Mouse (Mus musculus) thymus, postnatal 14 days (tissue): ENCODE measurements around the gene Tmc3.

Experiments
- DNase-seq: peaks from one replicate; pipeline ENCODE4 v3.0.0; 2021

The Tmc3 gene

DNA sequence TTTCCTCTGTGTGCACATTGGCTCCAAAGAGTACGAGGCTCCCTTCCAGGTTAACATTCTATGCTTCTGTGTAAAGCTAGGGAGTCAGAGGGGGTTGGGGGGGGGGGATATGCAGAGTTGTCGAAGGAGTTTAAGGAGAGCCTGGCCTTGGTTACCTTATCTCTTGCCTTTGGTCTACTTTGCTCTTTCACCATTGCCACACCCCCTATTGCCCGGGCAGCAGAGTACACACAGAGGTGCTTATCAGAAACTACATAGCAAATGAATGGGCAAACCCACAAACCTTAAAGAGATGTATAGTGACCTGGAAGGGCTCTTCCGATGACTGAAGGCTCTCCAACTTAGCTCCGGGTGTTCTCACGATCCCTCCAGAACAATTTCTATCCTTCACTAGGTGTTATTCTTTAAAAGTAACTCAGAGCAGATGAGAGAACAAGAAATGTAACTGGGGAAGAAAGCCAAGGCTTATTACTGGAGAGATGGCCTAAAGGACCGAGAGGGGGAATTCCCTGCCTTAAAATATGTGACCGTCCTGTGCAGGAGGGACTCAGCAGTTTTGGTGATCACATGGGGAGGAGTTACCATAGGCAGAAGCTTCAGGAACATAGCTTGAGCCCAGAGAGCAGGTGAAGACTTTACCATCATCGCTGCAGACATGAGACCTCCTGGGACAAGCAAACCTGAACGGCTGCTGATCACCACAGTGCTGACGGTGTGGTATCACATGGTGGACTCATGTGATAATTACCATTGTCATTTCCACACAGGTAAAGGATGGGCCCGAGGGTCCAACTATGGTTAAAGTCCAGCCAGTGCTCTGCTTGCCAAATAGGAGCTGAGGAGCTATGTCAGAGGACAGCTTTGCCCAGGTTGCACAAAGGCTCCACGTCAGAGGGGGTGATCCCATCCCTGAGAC is 14.5 kb downstream of the Tmc3 start:
- DNase-seq = no peak

DNA sequence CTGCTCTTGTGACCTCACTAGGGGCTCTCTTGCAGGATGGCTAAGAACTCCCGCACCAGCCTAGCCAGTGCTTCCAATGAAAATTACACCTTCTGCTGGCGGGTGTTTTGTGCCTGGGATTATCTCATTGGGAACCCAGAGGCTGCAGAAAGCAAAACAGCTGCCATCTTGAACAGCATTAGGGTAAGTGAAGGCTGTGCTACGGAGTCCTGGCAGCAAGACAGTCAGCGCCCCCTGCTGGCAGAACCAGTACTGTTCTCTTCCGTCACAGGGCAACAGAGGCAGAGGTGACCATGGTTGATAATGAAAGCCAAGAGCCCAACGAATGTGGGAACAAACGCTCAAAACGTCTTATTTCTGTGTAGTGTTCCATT is 15.2 kb downstream of the Tmc3 start:
- peak; percentile 68 for DNase-seq

DNA sequence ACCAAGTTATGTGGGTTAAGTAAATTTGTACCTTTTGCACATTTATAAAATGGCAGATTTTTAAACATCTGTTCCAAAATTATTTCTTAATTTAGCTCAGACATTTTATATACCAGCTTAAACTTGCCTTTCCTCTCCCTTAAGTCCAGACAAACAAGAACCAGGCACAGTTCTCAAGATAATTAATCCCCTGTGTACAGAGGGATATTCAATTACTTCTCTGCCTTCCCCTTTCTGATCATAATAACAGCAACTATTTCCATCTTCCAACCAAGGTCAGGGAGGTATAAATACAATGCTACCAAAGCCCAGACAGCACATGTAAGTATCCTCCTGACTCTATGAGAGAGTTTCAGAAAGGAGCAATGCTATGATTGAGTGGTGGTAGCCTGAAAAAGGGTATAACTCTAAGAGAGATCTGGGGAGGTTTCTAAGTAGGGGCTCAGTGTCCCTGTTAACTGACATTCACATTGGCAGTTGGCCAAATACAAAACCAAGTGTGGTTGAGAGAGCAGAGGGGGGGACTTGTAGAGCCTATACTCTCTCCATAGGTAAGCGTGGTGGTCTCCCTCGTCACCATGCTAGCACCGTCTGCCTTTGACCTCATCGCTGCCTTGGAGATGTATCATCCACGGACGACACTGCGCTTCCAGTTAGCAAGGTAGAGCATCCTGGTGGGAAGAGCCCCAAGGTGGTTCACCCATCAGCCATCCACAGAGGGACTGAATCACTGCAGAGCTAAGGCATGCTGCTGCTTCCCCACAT is 19.6 kb downstream of the Tmc3 start:
- no peak for DNase-seq

DNA sequence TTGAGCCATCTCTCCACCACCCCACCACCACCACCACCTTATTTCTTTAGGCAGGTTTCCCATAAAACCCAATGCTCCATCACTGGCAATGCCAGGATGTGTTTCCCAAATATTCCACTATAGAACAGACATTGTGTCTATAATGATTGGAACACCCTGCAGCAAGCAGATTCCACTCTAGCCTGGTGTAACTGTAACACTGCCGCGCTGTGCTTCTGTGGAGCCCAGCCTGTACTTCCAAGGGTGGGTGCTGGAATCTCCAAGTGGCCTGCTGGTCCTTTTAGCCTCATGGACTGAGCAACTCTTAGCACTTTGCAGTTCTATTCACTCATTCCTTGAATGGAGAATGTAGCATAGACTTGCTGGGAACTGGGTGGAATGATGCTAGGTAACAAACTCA is 22.1 kb downstream of the Tmc3 start:
- DNase-seq = no peak

DNA sequence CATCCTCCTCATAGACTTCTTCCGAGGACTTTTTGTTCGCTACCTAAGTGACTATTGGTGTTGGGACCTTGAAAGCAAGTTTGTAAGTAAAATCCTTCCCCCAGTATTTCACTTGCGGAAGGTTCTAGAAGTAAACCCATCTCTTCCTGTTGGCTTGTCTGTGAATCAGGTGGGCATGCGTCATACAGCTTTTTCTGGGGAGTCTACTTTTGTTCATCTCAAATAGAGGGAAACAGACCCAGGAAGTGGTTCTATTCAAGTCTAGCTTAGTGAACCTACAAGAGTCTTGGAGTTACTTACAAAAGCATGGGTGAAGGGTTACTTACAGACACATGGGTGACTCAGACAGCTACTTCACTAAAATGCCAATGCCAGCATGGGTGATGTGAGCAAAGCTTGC is 25.2 kb downstream of the Tmc3 start:
- DNase-seq = no peak

DNA sequence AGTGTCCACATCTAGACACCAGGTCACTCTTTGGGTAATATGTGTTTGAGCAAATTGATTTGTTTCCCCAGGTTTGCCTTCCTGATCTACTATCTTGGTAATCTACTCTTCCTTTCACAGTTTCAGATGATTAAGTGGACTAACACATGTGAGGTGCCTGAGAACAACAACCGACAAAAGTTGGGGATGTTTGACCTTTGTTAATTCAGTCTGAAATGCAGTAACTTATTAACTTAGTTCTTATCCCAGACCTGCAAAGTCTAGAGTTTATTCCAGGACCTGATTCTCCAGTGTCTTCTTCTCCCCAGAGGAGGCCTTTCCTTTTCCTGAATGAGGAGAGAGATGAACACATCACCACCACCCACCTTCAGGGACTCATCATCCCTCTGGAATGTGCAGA is 27.2 kb downstream of the Tmc3 start:
- DNase-seq = no peak

DNA sequence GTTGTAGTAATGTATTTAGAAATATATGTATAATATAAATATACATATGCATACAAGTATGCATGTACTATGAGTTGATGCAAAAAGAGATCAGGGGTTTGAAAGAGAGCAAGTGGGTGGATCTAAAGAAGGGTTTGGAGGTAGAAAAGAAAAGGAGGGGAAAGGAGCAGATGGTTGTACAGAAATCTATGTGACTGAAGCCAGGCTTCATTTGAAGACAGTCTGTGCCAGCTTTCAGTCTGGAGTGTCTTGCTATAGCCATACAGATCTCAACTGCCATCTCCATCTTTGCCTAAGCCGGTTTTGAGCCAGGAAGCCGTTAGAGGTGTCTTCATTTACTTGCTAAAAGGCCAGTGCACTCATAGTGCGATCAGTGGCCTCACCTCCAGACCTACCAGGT is 30.5 kb downstream of the Tmc3 start:
- no peak for DNase-seq

DNA sequence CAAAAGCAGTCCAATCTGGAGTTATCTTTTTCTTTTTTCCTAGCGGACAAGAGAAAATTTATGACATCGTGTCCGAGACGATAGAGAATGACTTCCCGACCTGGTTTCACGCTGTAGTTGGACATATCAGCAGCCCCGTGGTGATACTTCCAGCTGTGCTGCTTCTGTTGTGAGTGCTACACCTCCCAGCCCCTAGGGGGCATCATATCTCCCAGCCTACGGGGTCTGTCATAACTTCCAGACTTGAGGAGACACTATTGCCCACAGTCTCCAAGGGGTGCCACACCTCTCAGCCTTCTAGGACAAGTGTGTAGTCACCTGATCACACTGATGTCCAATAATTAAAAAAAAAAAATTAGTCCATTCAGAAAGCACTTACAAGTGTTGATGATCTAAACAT is 31.1 kb downstream of the Tmc3 start:
- peak; percentile 39 for DNase-seq

DNA sequence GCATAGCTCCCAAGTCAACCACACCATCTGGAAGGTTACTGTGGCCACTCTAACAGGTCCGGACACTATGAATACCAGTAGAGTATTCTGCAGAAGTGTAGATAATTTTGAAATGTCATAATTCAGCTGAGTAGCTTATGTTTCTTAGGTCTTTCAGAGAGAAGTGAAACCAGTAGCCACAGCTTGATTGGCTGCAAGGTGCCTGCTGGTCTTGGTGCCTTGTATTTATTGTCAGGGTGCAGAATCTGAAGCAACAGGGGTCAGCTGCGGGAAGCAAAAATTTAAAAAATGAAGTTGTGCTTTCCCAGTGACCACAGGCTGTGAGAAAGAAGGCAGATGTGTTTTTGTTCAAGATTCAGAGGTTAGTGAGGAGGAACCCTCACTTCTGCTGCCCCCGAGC is 31.5 kb downstream of the Tmc3 start:
- no peak for DNase-seq

DNA sequence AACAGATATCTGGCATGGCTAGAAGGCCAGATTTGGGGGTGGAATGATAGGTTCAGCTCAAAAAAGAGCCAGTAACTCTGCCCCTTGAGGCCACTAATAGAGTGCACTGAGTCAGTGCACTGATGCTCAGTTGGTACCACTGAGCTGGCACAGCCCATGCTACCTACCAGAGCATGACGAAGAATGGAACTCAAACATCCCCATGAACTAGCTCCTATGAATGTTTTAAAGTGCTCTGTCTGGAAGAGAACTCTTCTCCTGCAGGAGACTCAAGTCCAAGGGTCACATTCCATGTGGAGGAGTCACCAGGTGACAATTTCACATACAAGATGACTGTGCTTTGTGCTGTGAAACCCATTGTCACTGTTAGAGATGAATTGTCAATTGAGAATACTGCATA is 34.0 kb downstream of the Tmc3 start:
- no peak for DNase-seq

DNA sequence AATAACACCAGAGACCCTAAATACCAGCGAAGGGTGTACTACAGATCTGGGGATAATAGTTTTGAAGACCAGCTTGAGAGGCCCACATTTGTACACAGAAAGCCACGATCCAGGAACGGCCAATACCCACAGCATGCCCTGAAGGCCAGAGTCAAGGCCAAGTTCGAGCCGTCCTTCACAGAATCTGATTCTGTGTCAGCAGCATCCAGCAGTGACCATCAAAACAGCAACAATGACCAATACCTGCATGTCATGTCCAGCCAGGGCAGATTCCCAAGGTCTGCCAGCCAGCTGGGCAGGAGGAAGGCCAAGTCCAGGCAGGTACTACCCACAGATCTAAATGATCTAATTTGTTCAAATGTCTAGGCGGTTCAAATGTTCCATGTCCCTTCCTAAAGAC is 37.9 kb downstream of the Tmc3 start:
- DNase-seq = no peak

DNA sequence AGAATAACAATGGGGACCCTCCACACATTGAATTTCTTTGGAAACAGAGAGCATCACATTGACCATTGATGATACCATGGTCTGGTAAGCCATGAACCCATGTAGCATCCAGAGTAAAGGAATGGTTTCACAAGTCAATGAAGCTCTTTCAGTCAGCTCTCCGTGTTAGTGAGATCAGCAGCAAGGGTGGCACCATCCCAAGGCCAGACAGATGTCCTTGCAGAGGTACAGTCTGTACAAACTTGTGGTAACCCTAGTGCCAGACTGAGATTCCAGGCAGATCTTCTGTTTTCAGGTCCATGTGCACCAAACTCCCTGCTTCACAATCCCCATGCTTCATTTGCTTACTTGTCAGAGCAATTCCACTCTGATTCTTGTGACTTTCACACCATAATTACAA is 39.3 kb downstream of the Tmc3 start:
- DNase-seq = no peak

DNA sequence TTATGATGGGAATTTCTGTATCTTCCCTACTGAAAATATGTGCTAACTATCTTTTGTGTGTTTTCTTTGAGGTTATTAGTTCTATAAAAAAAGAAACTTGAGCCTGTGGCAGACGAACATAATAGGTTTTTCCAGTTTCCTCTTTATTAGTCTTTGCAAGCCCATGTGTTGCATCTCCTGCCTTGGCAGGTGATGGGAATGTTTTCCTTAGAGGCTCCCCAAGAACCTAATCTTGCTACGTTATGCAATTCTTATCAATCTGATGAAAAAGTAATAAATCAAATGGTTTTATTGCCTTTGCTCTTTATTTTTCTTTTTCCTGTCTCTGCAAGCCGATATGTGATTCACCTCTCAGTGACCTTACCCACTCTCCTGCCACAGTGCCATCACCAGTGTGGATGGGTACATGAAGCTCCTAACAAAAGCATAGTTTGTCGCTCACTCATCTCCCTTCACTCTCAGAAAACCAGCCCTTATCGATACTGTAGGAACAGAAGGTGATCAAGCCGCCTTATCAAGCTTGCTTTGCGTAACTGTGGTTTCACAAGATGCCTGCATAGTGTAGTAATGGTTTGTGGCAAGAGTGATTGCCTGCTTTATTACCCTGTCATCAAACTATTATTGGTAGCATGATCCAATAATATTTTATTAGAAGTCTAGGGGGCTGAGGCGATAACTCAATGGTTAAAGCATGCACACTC is 42.0 kb downstream of the Tmc3 start:
- no peak for DNase-seq

DNA sequence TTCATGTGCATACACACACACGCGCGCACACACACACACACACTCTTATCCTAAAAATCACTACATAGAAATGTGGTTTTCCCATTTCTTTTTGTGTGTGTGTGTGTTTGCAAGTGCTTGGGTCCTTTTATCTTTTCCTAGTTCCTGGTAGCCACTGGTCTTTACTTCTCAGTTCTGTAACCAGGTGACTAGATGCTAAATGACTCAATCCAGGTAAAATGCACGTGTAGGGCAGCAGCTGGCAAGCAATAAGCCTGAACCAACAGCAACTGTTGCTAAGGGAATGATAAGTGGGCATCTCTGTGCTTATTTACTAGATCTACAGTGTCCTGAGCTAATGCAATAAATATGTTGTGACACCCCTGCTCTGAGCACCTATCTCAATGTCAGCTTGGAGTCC is 42.6 kb downstream of the Tmc3 start:
- DNase-seq = no peak

DNA sequence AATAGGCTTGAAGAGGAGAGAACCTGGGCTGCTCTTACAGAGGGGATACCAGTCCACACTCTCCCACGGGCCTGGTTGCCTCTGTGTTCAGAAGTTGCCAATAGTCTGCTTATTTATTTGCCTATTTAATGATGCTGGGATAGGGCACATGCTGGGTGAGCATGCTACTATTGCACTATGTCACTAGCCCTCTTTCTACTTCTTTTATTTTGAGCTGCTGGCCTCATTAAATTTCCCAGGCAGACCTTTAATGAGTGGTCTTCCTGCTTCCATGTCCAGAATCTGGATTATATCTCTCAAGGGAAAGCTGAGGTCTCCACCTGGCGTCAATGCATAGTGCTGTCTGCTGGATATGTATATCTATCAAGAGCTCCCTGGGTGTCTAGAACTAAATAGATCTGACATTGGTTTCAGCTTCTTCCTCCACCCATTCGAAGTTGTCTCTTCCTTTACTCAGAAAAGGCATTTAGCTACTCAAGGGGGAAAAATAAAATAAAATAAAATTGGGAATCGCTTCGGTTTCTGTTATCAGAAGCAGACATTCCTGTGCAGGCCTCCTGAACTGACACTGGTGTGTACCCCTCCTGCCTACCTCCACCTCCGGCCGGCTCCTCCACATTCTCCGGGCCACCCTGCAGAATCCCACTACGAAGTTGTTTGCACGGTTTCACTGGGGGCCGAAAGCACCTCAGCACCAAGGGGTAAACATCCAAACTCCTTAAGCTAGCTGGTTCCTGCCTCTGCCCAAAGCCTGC is 46.5 kb downstream of the Tmc3 start:
- DNase-seq = no peak

DNA sequence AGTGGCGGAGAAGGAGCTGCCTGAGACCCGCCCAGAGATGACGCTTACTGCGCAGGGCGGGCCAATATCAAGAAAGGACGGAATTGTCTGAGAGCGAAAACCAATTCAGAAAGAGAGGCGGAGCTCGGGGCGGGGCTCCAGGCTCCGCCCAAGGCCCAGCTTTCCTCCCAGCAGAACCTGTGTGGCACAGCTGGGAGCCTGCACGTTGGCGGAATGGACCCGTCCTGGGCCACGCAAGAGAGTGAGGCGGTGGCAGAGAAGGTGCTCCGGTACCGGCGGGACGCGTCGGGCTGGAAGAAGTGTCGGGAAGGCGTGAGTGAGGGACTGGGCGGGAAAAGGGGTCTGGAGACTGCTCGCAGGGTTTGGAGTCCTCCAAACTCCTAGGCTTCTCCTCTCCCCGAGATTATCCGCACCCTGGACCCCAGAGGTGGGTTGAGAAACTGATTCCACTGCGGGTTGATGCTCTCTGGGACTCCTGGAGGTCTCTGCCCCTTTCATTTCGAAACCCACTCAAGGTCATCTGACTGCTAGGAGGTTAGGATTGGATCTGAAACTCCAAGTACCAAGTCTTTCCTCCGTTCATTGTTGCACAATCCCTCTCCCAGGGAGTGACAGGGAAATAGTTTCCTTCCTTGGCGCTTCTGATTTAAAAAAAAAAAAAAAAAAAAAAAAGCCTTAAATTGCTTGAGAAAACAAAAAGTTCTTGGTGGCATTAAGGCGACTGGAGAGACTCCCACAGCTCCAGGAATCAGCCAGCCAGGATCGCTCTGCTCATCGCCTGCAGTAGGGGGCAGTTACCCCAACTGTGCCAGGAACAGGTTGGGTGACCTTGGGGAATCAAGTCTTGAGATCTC is 47.3 kb downstream of the Tmc3 start, which contains the start of gene Stard5:
Stard5 (plus strand) TSS at position 132 of the 854 bp plus-strand sequence.
- peak; percentile 94 for DNase-seq

DNA sequence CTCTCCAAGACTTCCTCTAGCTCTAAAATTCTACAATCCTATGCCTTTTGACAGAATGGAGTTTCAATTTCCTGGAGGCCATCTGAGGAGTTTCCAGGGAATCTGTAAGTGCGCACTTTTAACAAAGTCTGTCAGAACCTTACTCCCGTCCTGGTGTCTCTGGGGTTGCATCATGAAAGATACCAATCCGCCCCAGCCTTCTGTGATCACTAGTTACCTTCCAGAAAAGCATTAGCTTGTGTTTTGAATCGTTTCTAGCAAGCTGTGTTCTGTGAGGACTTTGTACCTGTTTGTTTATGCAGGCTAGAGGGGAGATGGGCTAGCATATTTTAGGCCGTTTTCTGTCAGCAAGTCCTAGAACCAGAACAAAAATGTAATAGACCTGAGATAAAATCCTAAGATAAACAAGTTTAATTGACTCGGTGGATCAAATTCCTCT is 48.0 kb downstream of the Tmc3 start:
- DNase-seq = no peak

DNA sequence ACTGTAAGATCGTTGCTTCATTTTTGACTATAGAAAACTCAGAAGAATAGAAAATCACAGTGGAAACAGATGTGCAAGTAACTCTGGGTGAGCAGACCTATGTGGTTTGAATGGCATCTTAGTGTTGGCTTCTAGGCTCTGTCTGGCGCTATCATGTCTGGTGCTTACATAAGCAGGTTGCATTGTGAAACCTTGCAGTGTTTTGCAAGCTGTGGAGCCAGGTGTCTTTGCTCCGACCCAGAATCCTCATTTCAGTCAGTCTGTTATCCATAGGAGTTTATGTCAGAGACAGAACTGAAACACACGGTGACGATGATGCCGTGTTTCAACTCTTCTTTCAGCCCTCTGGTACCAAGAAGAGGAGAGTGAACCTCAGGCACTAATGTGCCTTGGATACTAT is 49.1 kb downstream of the Tmc3 start:
- DNase-seq = no peak

DNA sequence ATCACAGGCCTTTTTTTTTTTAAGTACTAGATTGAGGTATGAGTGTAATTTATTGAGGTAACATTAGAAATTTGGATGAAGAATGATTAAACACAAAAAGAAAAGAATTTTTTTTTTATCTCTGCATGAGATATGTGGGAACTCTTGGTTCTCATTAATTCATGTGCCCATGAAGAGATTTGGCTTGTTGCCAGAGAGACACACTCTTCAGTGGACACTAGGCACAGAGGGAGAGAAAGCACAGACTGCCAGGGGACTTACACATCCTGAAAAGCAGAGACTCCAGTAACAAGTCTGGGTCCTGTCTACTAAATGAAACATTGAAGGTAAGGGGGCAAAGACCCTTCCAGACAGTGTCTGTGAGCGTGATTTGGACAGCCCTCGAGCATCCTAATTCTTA is 51.0 kb downstream of the Tmc3 start:
- DNase-seq = no peak

DNA sequence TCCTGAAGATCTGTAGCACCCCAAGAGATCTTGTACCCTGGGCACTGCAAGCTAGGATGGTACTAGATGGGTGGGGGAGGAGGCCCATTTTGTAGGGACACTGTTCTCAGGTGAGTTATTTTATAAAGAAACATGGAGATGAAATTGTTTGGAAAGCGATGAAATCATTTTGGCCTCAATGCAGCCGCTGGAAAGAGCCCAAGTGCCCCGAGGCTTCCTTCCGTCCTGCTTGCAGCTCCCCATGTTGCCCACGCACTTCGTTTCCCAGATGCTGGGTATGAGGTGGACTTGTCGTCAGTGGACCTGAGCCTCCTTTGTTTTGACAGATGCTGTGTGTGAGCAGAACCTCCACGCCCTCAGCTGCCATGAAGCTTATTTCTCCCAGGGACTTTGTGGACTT is 51.7 kb downstream of the Tmc3 start:
- no peak for DNase-seq

DNA sequence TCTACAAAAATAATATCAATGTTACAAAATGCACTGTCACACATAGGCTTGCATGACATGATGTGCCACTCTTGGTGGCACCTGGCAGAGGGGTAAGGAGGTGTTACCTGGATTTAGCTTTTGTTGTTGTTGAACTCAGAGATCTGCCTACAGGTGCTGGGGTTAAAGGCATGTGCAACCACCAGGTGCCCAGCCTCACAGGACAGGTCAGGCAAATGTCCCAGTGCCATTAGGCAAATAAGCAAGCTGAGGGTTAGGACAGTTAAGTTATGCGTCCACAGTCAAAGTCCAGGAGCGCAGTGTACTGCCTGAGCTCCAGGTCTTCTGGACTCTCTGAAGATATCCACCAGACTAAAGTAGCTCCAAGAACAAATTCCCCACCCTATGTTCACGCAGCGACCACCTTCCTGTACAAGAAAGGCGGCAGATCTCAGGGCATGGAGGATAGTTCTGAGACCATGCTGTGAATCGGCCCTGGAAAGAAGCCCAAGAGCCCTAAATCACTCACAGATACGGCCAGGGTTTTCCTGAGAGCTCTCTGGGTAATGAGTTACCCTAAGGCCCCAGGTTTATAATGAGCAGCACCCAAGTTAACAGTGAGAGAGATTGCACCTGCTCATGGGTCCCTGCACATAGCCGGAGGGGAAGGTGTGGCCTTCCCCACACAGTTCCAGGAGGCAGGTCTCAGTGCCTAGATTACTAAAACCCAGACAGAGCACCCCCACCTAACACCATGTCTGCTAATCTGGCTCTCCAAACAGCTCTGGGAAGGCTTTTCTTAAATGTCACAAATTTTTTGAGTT is 53.3 kb downstream of the Tmc3 start:
- DNase-seq = no peak
